Mouse (Mus musculus): Measurements from ENCODE around the gene 9230112D13Rik. TPM values are rescaled to one million over a fixed set of nuclear protein-coding genes. Genes with fewer than 3 reads are reported as not detected.

Gene 9230112D13Rik
- polyA plus RNA-seq, 1 experiment from 2014 or later: not detected

DNA sequence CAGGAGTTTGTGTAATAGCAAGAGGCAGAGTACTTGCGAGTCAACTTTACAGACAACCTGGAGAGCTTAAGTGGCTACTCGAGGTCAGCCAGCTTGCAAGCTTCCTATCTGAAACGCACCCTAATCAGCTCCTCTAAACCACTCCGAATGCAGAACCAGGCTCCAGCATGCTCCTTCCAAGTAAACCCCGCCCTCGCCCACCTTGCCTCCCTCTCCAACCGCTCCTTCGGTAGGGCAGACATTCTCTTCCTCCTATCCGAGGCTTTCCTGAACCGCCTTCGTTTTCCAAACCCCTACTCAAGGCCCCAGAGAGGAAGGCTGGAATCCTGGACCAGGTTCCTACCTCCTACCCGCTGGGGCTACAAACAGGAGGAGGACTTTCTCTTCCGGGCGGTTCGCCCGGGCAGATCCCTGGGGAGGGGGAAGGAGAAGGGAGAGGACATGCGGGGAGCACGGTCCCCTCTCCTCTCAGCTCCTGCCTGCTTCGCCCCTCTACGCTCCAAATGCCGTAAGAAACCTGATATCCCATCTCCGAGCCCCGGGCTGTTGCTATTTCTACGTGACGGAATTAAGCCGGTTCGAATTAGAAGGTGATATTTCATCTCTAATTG is 25.9 kb upstream of the 9230112D13Rik start:
- peak overlapping the region; percentile 75 for H3K4me3 ChIP-seq (ENCODE audit: low read depth, low read length)
- no peaks in the 10 kb centered on the region for H3K9me3 ChIP-seq (replicated peaks; ENCODE audit: control insufficient read depth, low read length, poor library complexity, severe bottlenecking)
- peak; percentile 57 for ATAC-seq
- H3K27ac ChIP-seq (ENCODE audit: low read length): peak overlapping the region; percentile 88
- peaks cover 2% of the 10 kb centered on the region for H3K4me1 ChIP-seq (ENCODE audit: control insufficient read depth, insufficient read depth, low read length)
- H3K36me3 ChIP-seq (ENCODE audit: control insufficient read depth, insufficient read depth, low read length): no peaks in the 10 kb centered on the region
- WGBS: 2% methylated on average over 27 of the region's 27 CpGs
- H3K27me3 ChIP-seq (ENCODE audit: control insufficient read depth, insufficient read depth, low read depth, low read length): no peaks in the 10 kb centered on the region
- H3K4me2 ChIP-seq (ENCODE audit: low read length): peak overlapping the region; percentile 80
- H3K9ac ChIP-seq (ENCODE audit: low read depth, low read length): peak overlapping the region; percentile 87

DNA sequence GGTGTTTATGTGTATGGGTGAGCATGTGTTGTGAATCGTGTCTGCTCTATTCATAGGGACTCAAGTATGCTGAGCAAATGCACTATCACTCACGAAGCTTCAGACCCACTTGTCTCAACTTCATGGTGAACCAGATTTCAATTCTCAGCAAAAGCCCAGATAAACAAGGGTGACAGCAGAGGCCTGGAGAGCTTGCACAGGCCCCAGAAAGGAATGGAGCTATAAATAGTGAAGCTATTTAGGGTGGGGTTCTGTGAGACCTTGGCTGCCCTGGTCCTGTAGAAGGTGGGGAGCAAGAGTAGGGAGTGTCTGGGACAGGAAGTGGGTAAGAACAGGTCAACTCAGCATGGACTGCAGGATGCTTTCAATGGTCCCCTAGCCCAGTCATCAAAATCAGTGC is 21.9 kb upstream of the 9230112D13Rik start:
- Histone ChIP-seq H3K9ac (ENCODE audit: low read depth, low read length) (no peak overlapping the region), H3K4me2 (ENCODE audit: low read length) (no peak overlapping the region), H3K4me1 (ENCODE audit: control insufficient read depth, insufficient read depth, low read length) (peaks cover under 1% of the 10 kb centered on the region), H3K27me3 (ENCODE audit: control insufficient read depth, insufficient read depth, low read depth, low read length) (no peaks in the 10 kb centered on the region), H3K4me3 (ENCODE audit: low read depth, low read length) (no peak overlapping the region), H3K27ac (ENCODE audit: low read length) (no peak overlapping the region), H3K36me3 (ENCODE audit: control insufficient read depth, insufficient read depth, low read length) (no peaks in the 10 kb centered on the region), H3K9me3 (replicated peaks; ENCODE audit: control insufficient read depth, low read length, poor library complexity, severe bottlenecking) (no peaks in the 10 kb centered on the region)
- ATAC-seq: no peak
- 77% methylated on average over 2 of the region's 2 CpGs for WGBS

DNA sequence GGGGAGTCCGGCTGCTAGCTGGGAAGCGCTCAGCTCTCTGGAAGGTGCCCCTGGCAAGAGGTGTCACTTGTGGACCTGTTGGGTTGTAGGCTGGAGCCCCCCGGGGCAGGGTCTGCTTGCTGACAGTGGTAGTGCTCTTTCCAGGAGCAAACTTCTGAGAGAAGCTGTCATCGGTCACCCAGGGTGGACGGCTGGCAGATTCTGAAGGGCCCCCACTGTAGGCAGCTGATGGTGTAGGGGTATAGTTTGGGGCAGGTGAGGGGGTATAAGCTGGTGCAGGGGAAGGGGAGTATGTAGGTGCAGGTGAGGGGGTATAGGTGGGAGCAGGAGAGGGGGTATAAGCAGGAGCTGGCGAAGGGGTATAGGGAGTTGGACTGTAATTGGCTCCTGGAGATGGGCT is 21.4 kb upstream of the 9230112D13Rik start:
- Histone ChIP-seq H3K9ac (ENCODE audit: low read depth, low read length) (no peak overlapping the region), H3K4me2 (ENCODE audit: low read length) (no peak overlapping the region), H3K27ac (ENCODE audit: low read length) (no peak overlapping the region), H3K4me3 (ENCODE audit: low read depth, low read length) (no peak overlapping the region), H3K27me3 (ENCODE audit: control insufficient read depth, insufficient read depth, low read depth, low read length) (no peaks in the 10 kb centered on the region), H3K9me3 (replicated peaks; ENCODE audit: control insufficient read depth, low read length, poor library complexity, severe bottlenecking) (no peaks in the 10 kb centered on the region), H3K36me3 (ENCODE audit: control insufficient read depth, insufficient read depth, low read length) (no peaks in the 10 kb centered on the region), H3K4me1 (ENCODE audit: control insufficient read depth, insufficient read depth, low read length) (no peaks in the 10 kb centered on the region)
- no peak for ATAC-seq
- WGBS: 93% methylated on average over 6 of the region's 6 CpGs

DNA sequence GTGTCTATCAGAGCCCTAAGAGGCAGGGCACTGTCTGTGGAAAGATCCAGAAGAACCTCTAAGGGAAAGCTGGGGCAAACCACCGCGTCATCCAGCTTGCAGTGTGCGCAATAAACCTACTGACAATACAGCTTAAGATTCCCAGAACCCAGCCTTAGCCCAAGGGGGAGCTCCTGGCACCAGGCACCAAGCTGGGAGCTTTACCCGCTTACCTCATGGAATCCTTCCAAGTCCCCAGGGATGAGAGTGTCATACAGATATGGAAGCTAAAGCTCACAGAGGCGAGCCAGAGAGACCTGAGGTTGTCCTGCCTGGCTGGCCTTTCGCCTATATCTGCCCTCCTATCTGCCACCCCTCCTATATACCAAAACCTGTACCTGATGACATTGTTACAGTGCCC is 21.0 kb upstream of the 9230112D13Rik start:
- no peak overlapping the region for H3K27ac ChIP-seq (ENCODE audit: low read length)
- H3K4me2 ChIP-seq (ENCODE audit: low read length): no peak overlapping the region
- H3K36me3 ChIP-seq (ENCODE audit: control insufficient read depth, insufficient read depth, low read length): no peaks in the 10 kb centered on the region
- 75% methylated on average over 6 of the region's 6 CpGs for WGBS
- no peak for ATAC-seq
- H3K9ac ChIP-seq (ENCODE audit: low read depth, low read length): no peak overlapping the region
- no peaks in the 10 kb centered on the region for H3K27me3 ChIP-seq (ENCODE audit: control insufficient read depth, insufficient read depth, low read depth, low read length)
- H3K9me3 ChIP-seq (replicated peaks; ENCODE audit: control insufficient read depth, low read length, poor library complexity, severe bottlenecking): no peaks in the 10 kb centered on the region
- no peaks in the 10 kb centered on the region for H3K4me1 ChIP-seq (ENCODE audit: control insufficient read depth, insufficient read depth, low read length)
- H3K4me3 ChIP-seq (ENCODE audit: low read depth, low read length): no peak overlapping the region

DNA sequence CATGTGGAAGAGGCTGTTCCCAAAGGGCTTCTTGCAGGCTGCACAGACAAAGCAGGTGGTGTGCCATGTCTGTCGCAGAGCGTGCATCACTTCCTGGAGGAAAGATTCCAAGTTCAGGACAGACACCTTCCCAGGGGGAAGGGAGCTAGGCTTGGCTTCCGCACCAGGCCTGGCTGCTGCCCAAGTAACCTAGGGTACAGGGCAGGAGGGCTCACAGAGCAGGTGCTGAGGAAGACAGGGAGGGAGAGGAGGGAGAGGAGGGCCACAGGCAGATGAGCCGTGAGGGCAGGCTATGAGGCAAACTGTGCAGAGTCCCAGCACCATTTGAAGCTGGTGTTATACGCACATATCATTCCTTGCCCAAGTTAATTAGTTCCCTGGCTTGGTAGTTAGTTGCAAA is 19.3 kb upstream of the 9230112D13Rik start:
- no peak overlapping the region for H3K9ac ChIP-seq (ENCODE audit: low read depth, low read length)
- no peak overlapping the region for H3K4me2 ChIP-seq (ENCODE audit: low read length)
- no peak overlapping the region for H3K27ac ChIP-seq (ENCODE audit: low read length)
- 81% methylated on average over 5 of the region's 5 CpGs for WGBS
- no peaks in the 10 kb centered on the region for H3K9me3 ChIP-seq (replicated peaks; ENCODE audit: control insufficient read depth, low read length, poor library complexity, severe bottlenecking)
- H3K36me3 ChIP-seq (ENCODE audit: control insufficient read depth, insufficient read depth, low read length): no peaks in the 10 kb centered on the region
- no peak for ATAC-seq
- H3K4me3 ChIP-seq (ENCODE audit: low read depth, low read length): no peak overlapping the region
- H3K4me1 ChIP-seq (ENCODE audit: control insufficient read depth, insufficient read depth, low read length): no peaks in the 10 kb centered on the region
- H3K27me3 ChIP-seq (ENCODE audit: control insufficient read depth, insufficient read depth, low read depth, low read length): no peaks in the 10 kb centered on the region

DNA sequence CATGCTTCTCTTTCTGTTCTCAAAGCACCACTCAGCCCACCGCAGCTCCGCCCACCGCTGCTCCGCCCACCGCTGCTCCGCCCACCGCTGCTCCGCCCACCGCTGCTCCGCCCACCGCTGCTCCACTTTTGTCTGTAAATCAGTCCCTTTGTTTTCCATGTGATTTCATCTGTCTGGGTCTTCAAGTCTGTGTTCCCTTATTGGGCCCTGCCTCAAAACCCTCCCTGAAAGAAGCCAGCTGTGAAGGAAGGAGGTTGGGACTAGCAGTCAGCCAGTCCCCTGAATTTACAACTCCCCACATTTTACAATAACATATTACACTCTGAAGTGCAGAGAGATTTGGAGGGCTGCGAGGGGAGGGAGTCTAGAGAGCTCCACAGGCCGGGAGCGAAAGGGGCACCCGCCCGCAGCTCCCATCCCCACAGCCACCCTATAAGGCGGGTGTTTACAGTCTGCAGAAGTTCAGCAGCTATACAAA is 18.1 kb upstream of the 9230112D13Rik start:
- no peak overlapping the region for H3K9ac ChIP-seq (ENCODE audit: low read depth, low read length)
- 0 out of 2 replicates have a peak overlapping the region, but pooled peaks have one; percentile 8 for H3K4me2 ChIP-seq (ENCODE audit: low read length)
- H3K36me3 ChIP-seq (ENCODE audit: control insufficient read depth, insufficient read depth, low read length): no peaks in the 10 kb centered on the region
- no peak overlapping the region for H3K4me3 ChIP-seq (ENCODE audit: low read depth, low read length)
- no peaks in the 10 kb centered on the region for H3K9me3 ChIP-seq (replicated peaks; ENCODE audit: control insufficient read depth, low read length, poor library complexity, severe bottlenecking)
- no peaks in the 10 kb centered on the region for H3K4me1 ChIP-seq (ENCODE audit: control insufficient read depth, insufficient read depth, low read length)
- no peak overlapping the region for H3K27ac ChIP-seq (ENCODE audit: low read length)
- 23% methylated on average over 11 of the region's 17 CpGs for WGBS
- no peak for ATAC-seq
- no peaks in the 10 kb centered on the region for H3K27me3 ChIP-seq (ENCODE audit: control insufficient read depth, insufficient read depth, low read depth, low read length)

DNA sequence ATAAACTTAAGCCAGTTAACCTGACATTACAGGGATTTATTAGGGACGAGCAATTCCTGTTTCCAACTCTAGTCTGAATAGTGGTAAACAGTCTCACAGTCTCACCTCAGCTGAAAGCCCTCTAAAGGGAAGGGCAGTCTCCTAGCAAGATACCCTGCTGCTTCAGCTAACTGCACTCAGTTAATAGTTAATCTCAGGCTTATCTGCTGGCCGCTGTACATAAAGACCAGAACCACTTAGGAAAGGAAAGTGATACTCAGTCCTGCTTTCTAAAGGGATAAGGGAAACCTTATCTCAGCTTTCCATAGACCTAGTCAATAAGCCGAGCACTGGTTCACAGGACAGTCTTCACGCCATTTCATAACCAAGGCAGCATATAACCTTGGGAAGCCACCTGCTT is 13.3 kb upstream of the 9230112D13Rik start:
- no peaks in the 10 kb centered on the region; the same call in 1 of the 2 replicates for H3K9me3 ChIP-seq (replicated peaks; ENCODE audit: control insufficient read depth, low read length, poor library complexity, severe bottlenecking)
- no peak overlapping the region for H3K9ac ChIP-seq (ENCODE audit: low read depth, low read length)
- no peak overlapping the region for H3K4me2 ChIP-seq (ENCODE audit: low read length)
- no peak overlapping the region for H3K27ac ChIP-seq (ENCODE audit: low read length)
- no peaks in the 10 kb centered on the region for H3K4me1 ChIP-seq (ENCODE audit: control insufficient read depth, insufficient read depth, low read length)
- no peak for ATAC-seq
- no peaks in the 10 kb centered on the region for H3K36me3 ChIP-seq (ENCODE audit: control insufficient read depth, insufficient read depth, low read length)
- WGBS: 71% methylated on average over 4 of the region's 4 CpGs
- H3K4me3 ChIP-seq (ENCODE audit: low read depth, low read length): no peak overlapping the region
- H3K27me3 ChIP-seq (ENCODE audit: control insufficient read depth, insufficient read depth, low read depth, low read length): no peaks in the 10 kb centered on the region

DNA sequence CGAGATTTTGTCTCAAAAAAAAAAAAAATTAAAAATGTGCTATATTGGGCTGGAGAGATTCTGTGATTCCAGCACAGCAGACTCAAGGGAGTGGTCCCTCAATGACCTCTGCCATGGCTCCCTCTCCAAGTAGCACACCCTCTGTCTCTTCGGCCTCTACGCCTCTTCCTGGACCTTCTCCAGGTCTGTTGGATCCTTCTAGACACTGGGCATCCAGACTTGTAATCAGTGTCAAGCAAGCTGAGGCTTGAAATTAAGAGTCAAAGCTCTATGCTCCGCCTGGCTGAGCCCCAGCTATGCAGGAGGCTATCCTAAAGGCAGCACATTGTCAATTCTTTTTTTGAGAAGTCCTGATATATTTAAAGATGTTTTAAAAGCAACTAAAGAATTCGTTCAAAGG is 10.9 kb upstream of the 9230112D13Rik start:
- Histone ChIP-seq H3K9ac (ENCODE audit: low read depth, low read length) (no peak overlapping the region), H3K4me3 (ENCODE audit: low read depth, low read length) (no peak overlapping the region), H3K4me1 (ENCODE audit: control insufficient read depth, insufficient read depth, low read length) (no peaks in the 10 kb centered on the region), H3K9me3 (replicated peaks; ENCODE audit: control insufficient read depth, low read length, poor library complexity, severe bottlenecking) (no peaks in the 10 kb centered on the region; the same call in 1 of the 2 replicates), H3K27ac (ENCODE audit: low read length) (no peak overlapping the region), H3K4me2 (ENCODE audit: low read length) (no peak overlapping the region), H3K36me3 (ENCODE audit: control insufficient read depth, insufficient read depth, low read length) (no peaks in the 10 kb centered on the region), H3K27me3 (ENCODE audit: control insufficient read depth, insufficient read depth, low read depth, low read length) (no peaks in the 10 kb centered on the region)
- ATAC-seq: no peak
- 83% methylated on average over 5 of the region's 5 CpGs for WGBS

DNA sequence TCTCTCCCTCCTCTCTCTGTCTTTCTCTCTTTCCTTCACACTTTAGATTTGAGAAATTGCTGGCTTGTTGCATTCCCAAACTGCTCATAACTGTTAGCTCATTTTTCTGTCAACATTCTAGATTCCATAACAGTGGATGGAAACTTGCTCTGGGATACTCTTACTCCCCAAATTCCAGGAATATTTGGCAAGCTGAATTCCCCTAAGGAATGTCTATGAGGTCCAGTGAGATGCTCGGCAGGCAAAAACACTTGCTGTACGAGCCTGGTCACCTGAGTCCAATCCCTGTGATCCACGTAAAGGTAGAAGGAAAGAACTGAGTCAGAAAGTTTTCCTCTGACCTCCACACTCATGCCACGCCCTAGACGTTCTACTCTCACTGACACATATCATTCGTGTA is 9.9 kb upstream of the 9230112D13Rik start:
- no peak overlapping the region for H3K4me2 ChIP-seq (ENCODE audit: low read length)
- 88% methylated on average over 6 of the region's 6 CpGs for WGBS

More for the DNA sequence above, 9.9 kb upstream of the 9230112D13Rik start:
- no peak overlapping the region for H3K27ac ChIP-seq (ENCODE audit: low read length)
- H3K9me3 ChIP-seq (replicated peaks; ENCODE audit: control insufficient read depth, low read length, poor library complexity, severe bottlenecking): no peaks in the 10 kb centered on the region; the same call in 1 of the 2 replicates
- H3K4me1 ChIP-seq (ENCODE audit: control insufficient read depth, insufficient read depth, low read length): no peaks in the 10 kb centered on the region
- no peaks in the 10 kb centered on the region; the same call in 1 of the 2 replicates for H3K27me3 ChIP-seq (ENCODE audit: control insufficient read depth, insufficient read depth, low read depth, low read length)
- no peak overlapping the region for H3K4me3 ChIP-seq (ENCODE audit: low read depth, low read length)
- no peak overlapping the region for H3K9ac ChIP-seq (ENCODE audit: low read depth, low read length)
- no peak for ATAC-seq
- H3K36me3 ChIP-seq (ENCODE audit: control insufficient read depth, insufficient read depth, low read length): no peaks in the 10 kb centered on the region

All from midbrain, embryonic 16.5 days (tissue).